Mouse (Mus musculus) cortical plate, adult 2 months (tissue): Measurements from ENCODE around the gene Ttc16. TPM values are rescaled to one million over a fixed set of nuclear protein-coding genes. Genes with fewer than 3 reads are reported as not detected.
A peak's percentile ranks its signal among the peaks of the same experiment; 100 is the strongest.

ENCODE experiments used
- H3K27ac ChIP-seq: fragments of 200-500 bp; 2 replicates; pipeline ENCODE4 v1.5.1; 2012; ENCODE audit warnings: low read length, control low read depth, inconsistent platforms; ENCODE audit not compliant: insufficient read depth
- H3K4me1 ChIP-seq: fragments of 200-500 bp; 2 replicates; pipeline ENCODE4 v1.6.1; 2011; ENCODE audit warnings: low read length; ENCODE audit not compliant: control insufficient read depth, insufficient read depth
- H3K4me3 ChIP-seq: fragments of 200-500 bp; 2 replicates; pipeline ENCODE4 v1.5.1; 2011; ENCODE audit warnings: mild to moderate bottlenecking, low read length, control low read depth; ENCODE audit not compliant: insufficient read depth
- CTCF ChIP-seq: fragments of 200-500 bp; IDR thresholded peaks from 2 replicates; pipeline ENCODE4 v1.5.1; 2011; ENCODE audit warnings: mild to moderate bottlenecking, control low read depth, low read length; ENCODE audit not compliant: insufficient read depth; ENCODE audit errors: extremely low read depth
- POLR2A ChIP-seq: fragments of 200-500 bp; IDR thresholded peaks from 2 replicates; pipeline ENCODE4 v1.6.1; 2011; ENCODE audit warnings: mild to moderate bottlenecking, low read length, control low read depth; ENCODE audit not compliant: insufficient read depth; ENCODE audit errors: extremely low read depth
- polyA plus RNA-seq: library from polyadenylated mRNA; depleted of rRNA; stranded (reverse); fragments of >200 nt; gene quantifications from 2 replicates; pipeline ENCODE4 v1.2.3, GENCODE M21; 2012; rRNA removed

Gene Ttc16
- polyA plus RNA-seq: 1.8 and 2.2 TPM in 2 replicates

- Histone ChIP-seq H3K4me1 (no peaks in the 10 kb centered on the region), H3K4me3 (peak within 1 kb of the TSS; percentile 43), H3K27ac (no peak within 1 kb of the TSS)
- TF ChIP-seq CTCF: no peak
- peak; percentile 66 for TF ChIP-seq POLR2A
Measured at GRCm38 (mm10) chr2:32775359-32776074, at the start of gene Ttc16, which contains the start of gene Ptrh1. TSS of gene Ttc16 (minus strand) at chr2:32775633. TSS of gene Ptrh1 (plus strand) at chr2:32775786.

- TF ChIP-seq CTCF (no peak), POLR2A (no peak)
- no peak overlapping the region for H3K4me3 ChIP-seq
- peaks cover 17% of the 10 kb centered on the region for H3K4me1 ChIP-seq
- H3K27ac ChIP-seq: no peak overlapping the region
Measured at GRCm38 (mm10) chr2:32824778-32825177, 49.3 kb upstream of the Ttc16 start.

GRCm38 (mm10) chr2:32824181-32824580, 48.7 kb upstream of the Ttc16 start:
- Histone ChIP-seq H3K27ac (no peak overlapping the region), H3K4me3 (no peak overlapping the region), H3K4me1 (peaks cover 15% of the 10 kb centered on the region)
- TF ChIP-seq CTCF (no peak), POLR2A (no peak)

- Histone ChIP-seq H3K4me1 (peaks cover 11% of the 10 kb centered on the region), H3K27ac (0 out of 2 replicates have a peak overlapping the region, but pooled peaks have one; percentile 24), H3K4me3 (no peak overlapping the region)
- TF ChIP-seq CTCF: no peak
- no peak for TF ChIP-seq POLR2A
Measured at GRCm38 (mm10) chr2:32823579-32824154, 48.2 kb upstream of the Ttc16 start.

DNA sequence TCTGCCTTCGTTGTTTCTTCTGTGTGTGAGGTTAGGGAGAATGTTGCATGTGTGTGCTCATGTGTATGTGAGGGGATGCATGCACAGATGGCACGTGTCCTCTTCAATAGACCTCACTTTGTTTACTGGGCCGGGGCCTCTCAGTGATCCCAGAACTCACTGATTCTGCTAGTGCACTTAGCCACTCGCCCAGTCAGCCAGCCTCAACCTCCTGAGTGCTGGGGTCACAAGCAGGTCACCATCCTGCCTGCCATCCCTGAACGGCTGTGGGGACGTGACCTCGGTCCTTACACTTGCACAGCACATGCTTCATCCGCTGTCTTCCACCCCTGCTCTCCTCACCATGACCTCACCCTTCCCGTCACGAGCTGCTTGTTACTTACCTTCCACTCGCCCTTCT, 47.7 kb upstream of the Ttc16 start:
- H3K4me3 ChIP-seq: no peak overlapping the region
- peaks cover 11% of the 10 kb centered on the region for H3K4me1 ChIP-seq
- no peak for TF ChIP-seq CTCF
- TF ChIP-seq POLR2A: no peak
- H3K27ac ChIP-seq: 0 out of 2 replicates have a peak overlapping the region, but pooled peaks have one; percentile 24

GRCm38 (mm10) chr2:32822643-32823042, 47.2 kb upstream of the Ttc16 start:
- H3K4me3 ChIP-seq: no peak overlapping the region
- peaks cover 11% of the 10 kb centered on the region for H3K4me1 ChIP-seq
- TF ChIP-seq POLR2A: no peak
- no peak for TF ChIP-seq CTCF
- H3K27ac ChIP-seq: no peak overlapping the region

GRCm38 (mm10) chr2:32821041-32821802, 45.8 kb upstream of the Ttc16 start:
- no peak for TF ChIP-seq POLR2A
- TF ChIP-seq CTCF: peak; percentile 49
- Histone ChIP-seq H3K4me1 (peaks cover 17% of the 10 kb centered on the region), H3K27ac (no peak overlapping the region), H3K4me3 (no peak overlapping the region)

DNA sequence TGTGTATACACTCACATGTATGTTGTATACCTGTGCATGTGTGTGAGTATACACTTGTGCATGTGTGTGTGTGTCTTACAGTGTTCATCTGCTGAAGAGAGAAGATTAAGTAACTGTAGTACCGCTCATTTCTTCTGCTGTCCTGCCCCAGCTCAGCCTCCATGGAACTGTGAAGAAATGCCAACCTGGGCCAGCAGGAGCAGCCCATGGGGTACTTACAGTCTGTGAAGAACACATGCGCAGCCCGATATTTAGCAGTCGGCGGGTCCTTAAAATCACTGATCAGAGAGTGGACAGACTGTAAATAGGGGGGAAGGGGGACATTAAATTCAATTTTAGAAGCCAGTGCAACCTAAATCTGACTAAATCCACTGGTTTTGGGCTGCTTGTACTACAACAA, 42.8 kb upstream of the Ttc16 start:
- TF ChIP-seq POLR2A: no peak
- TF ChIP-seq CTCF: no peak
- H3K27ac ChIP-seq: no peak overlapping the region
- H3K4me3 ChIP-seq: no peak overlapping the region
- H3K4me1 ChIP-seq: peaks cover 9% of the 10 kb centered on the region

DNA sequence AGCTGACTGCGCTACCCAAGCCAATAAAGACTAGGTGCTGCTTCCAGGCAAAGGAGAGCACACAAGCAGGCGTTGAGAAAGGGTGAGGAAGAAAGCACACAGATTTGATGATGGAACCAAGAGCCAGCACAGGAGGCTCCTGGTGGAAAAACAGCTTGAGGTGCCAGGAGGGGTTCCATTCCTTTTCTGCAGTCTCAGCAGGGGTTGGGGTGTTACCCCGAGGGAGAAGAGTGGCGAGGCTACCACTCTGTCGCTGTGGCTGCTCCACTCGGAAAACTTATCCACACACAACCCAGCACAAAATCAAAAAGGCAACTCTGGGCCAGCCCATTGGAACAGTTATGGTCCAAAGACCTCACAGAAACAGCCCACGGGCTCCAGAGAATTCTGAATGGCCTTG, 42.2 kb upstream of the Ttc16 start:
- TF ChIP-seq POLR2A (no peak), CTCF (no peak)
- Histone ChIP-seq H3K27ac (peak overlapping the region; percentile 26), H3K4me1 (peaks cover 9% of the 10 kb centered on the region), H3K4me3 (no peak overlapping the region)
